Mouse (Mus musculus): ENCODE data around the gene Aurka.

The Aurka gene

GRCm38 (mm10) chr2:172370411-172371223, at the start of gene Aurka, which contains the start of gene Cstf1:
Aurka (minus strand) TSS chr2:172370535.
Cstf1 (plus strand) TSS chr2:172370681.
- peak; percentile 88 for DNase-seq (ENCODE audit: low spot score in 2 of 2)

GRCm38 (mm10) chr2:172418208-172418607, 47.9 kb upstream of the Aurka start:
- DNase-seq (ENCODE audit: low spot score in 2 of 2): no peak

- no peak for DNase-seq (ENCODE audit: low spot score in 2 of 2)
Measured at GRCm38 (mm10) chr2:172416876-172417275, 46.5 kb upstream of the Aurka start.

- DNase-seq (ENCODE audit: low spot score in 2 of 2): no peak
Measured at GRCm38 (mm10) chr2:172416218-172416617, 45.9 kb upstream of the Aurka start.

GRCm38 (mm10) chr2:172413894-172414293, 43.6 kb upstream of the Aurka start:
- no peak for DNase-seq (ENCODE audit: low spot score in 2 of 2)

- no peak for DNase-seq (ENCODE audit: low spot score in 2 of 2)
Measured at GRCm38 (mm10) chr2:172413273-172413672, 42.9 kb upstream of the Aurka start.

GRCm38 (mm10) chr2:172412454-172412853, 42.1 kb upstream of the Aurka start:
- no peak for DNase-seq (ENCODE audit: low spot score in 2 of 2)

- no peak for DNase-seq (ENCODE audit: low spot score in 2 of 2)
Measured at GRCm38 (mm10) chr2:172411091-172411490, 40.8 kb upstream of the Aurka start.

GRCm38 (mm10) chr2:172410686-172411085, 40.4 kb upstream of the Aurka start:
- DNase-seq (ENCODE audit: low spot score in 2 of 2): no peak

- DNase-seq (ENCODE audit: low spot score in 2 of 2): no peak
Measured at GRCm38 (mm10) chr2:172407499-172407898, 37.2 kb upstream of the Aurka start.

- DNase-seq (ENCODE audit: low spot score in 2 of 2): no peak
Measured at GRCm38 (mm10) chr2:172406173-172406572, 35.8 kb upstream of the Aurka start.

GRCm38 (mm10) chr2:172405011-172405410, 34.7 kb upstream of the Aurka start:
- no peak for DNase-seq (ENCODE audit: low spot score in 2 of 2)

GRCm38 (mm10) chr2:172404239-172404638, 33.9 kb upstream of the Aurka start:
- DNase-seq (ENCODE audit: low spot score in 2 of 2): no peak

GRCm38 (mm10) chr2:172401116-172401825, 30.9 kb upstream of the Aurka start:
- DNase-seq (ENCODE audit: low spot score in 2 of 2): peak in 1 of 2 experiments; percentile 34

GRCm38 (mm10) chr2:172399901-172400300, 29.6 kb upstream of the Aurka start:
- no peak for DNase-seq (ENCODE audit: low spot score in 2 of 2)

GRCm38 (mm10) chr2:172395961-172396360, 25.6 kb upstream of the Aurka start:
- no peak for DNase-seq (ENCODE audit: low spot score in 2 of 2)

GRCm38 (mm10) chr2:172394671-172395070, 24.3 kb upstream of the Aurka start:
- DNase-seq (ENCODE audit: low spot score in 2 of 2): no peak

GRCm38 (mm10) chr2:172394052-172394392, 23.7 kb upstream of the Aurka start:
- DNase-seq (ENCODE audit: low spot score in 2 of 2): no peak

- peak in 1 of 2 experiments; percentile 28 for DNase-seq (ENCODE audit: low spot score in 2 of 2)
Measured at GRCm38 (mm10) chr2:172393391-172394051, 23.2 kb upstream of the Aurka start, which contains the start of gene Cass4. Cass4 (plus strand) TSS chr2:172393794.

GRCm38 (mm10) chr2:172392041-172392521, 21.7 kb upstream of the Aurka start:
- no peak for DNase-seq (ENCODE audit: low spot score in 2 of 2)

- DNase-seq (ENCODE audit: low spot score in 2 of 2): no peak
Measured at GRCm38 (mm10) chr2:172390341-172390740, 20.0 kb upstream of the Aurka start.

- no peak for DNase-seq (ENCODE audit: low spot score in 2 of 2)
Measured at GRCm38 (mm10) chr2:172384715-172385114, 14.4 kb upstream of the Aurka start.

All from spleen, postnatal 14 days (tissue).